Mouse (Mus musculus): ENCODE data around the gene Map2. TPM values are rescaled to one million over a fixed set of nuclear protein-coding genes. Genes with fewer than 3 reads are reported as not detected.

The Map2 gene
- total and polyA plus RNA-seq, 3 experiments: not detected

DNA sequence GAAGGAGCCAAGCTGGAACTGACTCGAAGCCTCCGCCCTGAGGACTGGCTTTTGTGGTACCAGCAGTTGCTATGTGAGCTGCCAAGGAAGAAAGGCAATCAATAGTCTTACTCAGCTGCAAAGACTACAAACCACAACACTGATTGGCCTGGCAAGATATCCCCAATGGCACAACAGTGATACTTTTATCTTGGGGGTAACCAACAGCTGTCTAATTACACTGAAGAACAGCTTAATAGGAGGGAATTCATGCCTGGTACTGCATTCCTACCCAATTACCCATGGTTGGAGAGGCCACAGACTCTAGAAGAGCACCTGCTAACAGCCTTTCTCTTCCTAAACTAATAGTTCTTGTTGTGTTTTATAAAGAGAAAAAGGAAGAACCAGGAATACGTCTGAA, 2.9 kb upstream of the Map2 start:
- Histone ChIP-seq H3K27me3 (ENCODE audit: control insufficient read depth in 1 of 2, insufficient read depth in 2 of 2, low read length in 2 of 2) (no peaks in the 10 kb centered on the region), H3K9me3 (replicated peaks; ENCODE audit: insufficient read depth, low read length) (no peaks in the 10 kb centered on the region), H3K9ac (ENCODE audit: control insufficient read depth, low read depth, low read length, poor library complexity, severe bottlenecking) (no peak overlapping the region), H3K27ac (ENCODE audit: control insufficient read depth, low read depth, low read length) (no peak overlapping the region), H3K4me1 (ENCODE audit: control insufficient read depth in 1 of 2, insufficient read depth in 2 of 2, low read length in 2 of 2) (no peaks in the 10 kb centered on the region), H3K4me3 (ENCODE audit: control insufficient read depth in 1 of 2, insufficient read depth in 1 of 2, low read depth in 2 of 2, low read length in 2 of 2) (no peak overlapping the region), H3K36me3 (ENCODE audit: control insufficient read depth in 1 of 2, insufficient read depth in 2 of 2, low read length in 2 of 2) (no peaks in the 10 kb centered on the region), H3K79me2 (ENCODE audit: control insufficient read depth, insufficient read depth, low read length, poor library complexity) (no peaks in the 10 kb centered on the region)
- no peak for DNase-seq (ENCODE audit: low read depth, low spot score)
- TF ChIP-seq POLR2A (IDR thresholded peaks at IDR 0.05; ENCODE audit: control insufficient read depth in 1 of 2, insufficient read depth in 1 of 2, low read depth in 1 of 2, low read length in 2 of 2, poor library complexity in 1 of 2) (no peak), TBP (IDR thresholded peaks at IDR 0.05; ENCODE audit: low read depth, low read length) (no peak), E2F4 (IDR thresholded peaks at IDR 0.05; ENCODE audit: borderline replicate concordance, low read depth, low read length) (no peak), MYC (IDR thresholded peaks at IDR 0.05; ENCODE audit: low read depth, low read length) (no peak), EP300 (IDR thresholded peaks at IDR 0.05; ENCODE audit: low read depth in 1 of 2, low read length in 2 of 2) (no peak)

DNA sequence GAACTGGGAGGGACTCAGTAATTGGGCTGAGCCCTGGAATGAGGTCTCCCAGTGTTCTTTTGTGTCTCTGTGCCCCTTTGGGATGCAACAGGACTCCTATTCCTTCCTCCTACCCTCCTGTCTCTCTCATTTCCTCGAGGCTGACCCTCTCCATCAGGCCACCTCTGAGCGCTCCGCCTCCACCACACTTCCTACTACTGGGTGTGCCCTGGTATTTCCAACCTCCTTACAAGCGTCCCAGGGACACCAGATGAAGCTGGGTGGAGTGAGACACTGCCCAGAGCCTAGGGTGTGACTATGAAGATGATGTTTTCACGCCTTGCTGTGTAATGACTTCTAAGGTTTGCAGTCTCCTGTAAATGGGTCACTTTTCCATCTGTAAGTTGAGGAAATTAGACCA, 1.4 kb upstream of the Map2 start:
- H3K27me3 ChIP-seq (ENCODE audit: control insufficient read depth in 1 of 2, insufficient read depth in 2 of 2, low read length in 2 of 2): no peaks in the 10 kb centered on the region
- H3K9me3 ChIP-seq (replicated peaks; ENCODE audit: insufficient read depth, low read length): no peaks in the 10 kb centered on the region
- H3K4me3 ChIP-seq (ENCODE audit: control insufficient read depth in 1 of 2, insufficient read depth in 1 of 2, low read depth in 2 of 2, low read length in 2 of 2): no peak overlapping the region
- TF ChIP-seq RCOR1 (IDR thresholded peaks at IDR 0.05; ENCODE audit: low read depth, low read length): no peak
- no peak for TF ChIP-seq HCFC1 (IDR thresholded peaks at IDR 0.05; ENCODE audit: low read depth, low read length)
- TF ChIP-seq CHD1 (IDR thresholded peaks at IDR 0.05; ENCODE audit: low read depth, low read length): no peak
- no peak for TF ChIP-seq MAFK (IDR thresholded peaks at IDR 0.05; ENCODE audit: borderline replicate concordance, low read depth, low read length)
- no peak for TF ChIP-seq ETS1 (IDR thresholded peaks at IDR 0.05; ENCODE audit: low read depth, low read length)
- TF ChIP-seq MAZ (IDR thresholded peaks at IDR 0.05; ENCODE audit: low read depth, low read length): no peak
- no peak for TF ChIP-seq ZMIZ1 (IDR thresholded peaks at IDR 0.05; ENCODE audit: low read depth, low read length)
- TF ChIP-seq USF1 (IDR thresholded peaks at IDR 0.05; ENCODE audit: low read depth, low read length): no peak
- TF ChIP-seq GATA1 (IDR thresholded peaks at IDR 0.05; ENCODE audit: low read depth, low read length): no peak
- no peak for TF ChIP-seq MEF2A (IDR thresholded peaks at IDR 0.05; ENCODE audit: extremely low read depth, insufficient replicate concordance, low read depth, low read length, poor library complexity, severe bottlenecking)
- no peak for TF ChIP-seq NRF1 (IDR thresholded peaks at IDR 0.05; ENCODE audit: insufficient read depth, low read depth, low read length, poor library complexity, severe bottlenecking)
- no peaks in the 10 kb centered on the region for H3K4me1 ChIP-seq (ENCODE audit: control insufficient read depth in 1 of 2, insufficient read depth in 2 of 2, low read length in 2 of 2)
- H3K79me2 ChIP-seq (ENCODE audit: control insufficient read depth, insufficient read depth, low read length, poor library complexity): no peaks in the 10 kb centered on the region
- H3K9ac ChIP-seq (ENCODE audit: control insufficient read depth, low read depth, low read length, poor library complexity, severe bottlenecking): no peak overlapping the region
- H3K27ac ChIP-seq (ENCODE audit: control insufficient read depth, low read depth, low read length): no peak overlapping the region
- no peak for DNase-seq (ENCODE audit: low read depth, low spot score)
- no peaks in the 10 kb centered on the region for H3K36me3 ChIP-seq (ENCODE audit: control insufficient read depth in 1 of 2, insufficient read depth in 2 of 2, low read length in 2 of 2)
